Mouse (Mus musculus) liver, postnatal 0 days (tissue): Measurements from ENCODE around the gene Slamf8.

Source experiments
- CTCF ChIP-seq: sonication (generic); IDR thresholded peaks from 2 replicates; pipeline ENCODE4 v1.5.1; 2016; ENCODE audit warnings: antibody characterized with exemption, low read depth
- EP300 ChIP-seq: IDR thresholded peaks from 2 replicates; pipeline ENCODE4 v1.6.1; 2016; ENCODE audit warnings: antibody characterized with exemption, low read depth, mild to moderate bottlenecking

- TF ChIP-seq CTCF (peak; percentile 61), EP300 (no peak)
Measured at GRCm38 (mm10) chr1:172612745-172613144, 22.4 kb upstream of the Slamf8 start.
